Mouse (Mus musculus) cerebellum, adult (tissue): ENCODE data around the gene Pde4dip.

Experiments
- ATAC-seq: cut with Nextera tagmentation; 2 replicates; pipeline ENCODE4 v1.9.2; 2017; ENCODE audit warnings: mild to moderate bottlenecking, moderate library complexity, mixed read lengths; ENCODE audit not compliant: insufficient number of reproducible peaks, low FRiP score, low TSS enrichment

Gene Pde4dip

GRCm38 (mm10) chr3:97761168-97761567, 127.3 kb downstream of the Pde4dip start:
- no peak for ATAC-seq

GRCm38 (mm10) chr3:97759846-97760245, 128.7 kb downstream of the Pde4dip start:
- no peak for ATAC-seq

- no peak for ATAC-seq
Observed at GRCm38 (mm10) chr3:97757501-97757900, 131.0 kb downstream of the Pde4dip start.

DNA sequence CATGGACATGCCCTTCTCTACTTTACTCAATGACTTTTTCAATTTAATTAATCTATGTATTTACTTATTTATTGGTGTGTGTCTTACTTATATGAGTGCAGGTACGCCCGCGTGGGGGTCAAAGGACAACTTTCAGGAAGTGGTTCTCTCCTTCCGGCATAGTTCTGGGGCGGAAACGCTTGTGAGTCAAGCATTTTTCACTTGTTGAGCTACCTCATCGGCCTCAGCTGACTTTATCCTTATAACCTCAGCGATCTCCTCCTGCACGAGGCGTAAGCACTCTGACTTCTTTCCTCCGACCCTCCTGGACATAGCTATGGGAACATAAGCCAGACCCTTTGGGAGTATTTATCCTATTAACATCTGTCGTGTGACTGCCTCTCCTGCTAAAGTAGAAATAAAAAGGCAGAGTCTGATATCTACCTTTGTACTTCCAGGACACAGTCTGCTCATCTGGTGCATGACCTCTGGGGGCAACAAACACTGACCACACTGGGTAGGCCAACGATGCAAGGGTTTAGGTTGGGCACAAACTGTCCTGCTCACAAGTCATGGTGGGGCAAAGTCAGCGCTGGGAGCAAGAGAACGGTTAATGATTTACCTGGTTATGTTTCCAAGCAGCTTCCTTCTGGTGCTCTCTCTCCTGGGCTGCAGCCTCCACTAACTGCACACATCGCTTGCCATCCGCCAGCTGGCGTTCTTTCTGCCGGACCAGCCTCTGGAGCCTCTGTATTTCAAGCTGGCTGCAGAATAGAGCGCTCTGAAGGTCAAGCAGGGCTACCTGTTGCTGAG, 132.0 kb downstream of the Pde4dip start:
- ATAC-seq = no peak

- no peak for ATAC-seq
Observed at GRCm38 (mm10) chr3:97755411-97755810, 133.1 kb downstream of the Pde4dip start.

DNA sequence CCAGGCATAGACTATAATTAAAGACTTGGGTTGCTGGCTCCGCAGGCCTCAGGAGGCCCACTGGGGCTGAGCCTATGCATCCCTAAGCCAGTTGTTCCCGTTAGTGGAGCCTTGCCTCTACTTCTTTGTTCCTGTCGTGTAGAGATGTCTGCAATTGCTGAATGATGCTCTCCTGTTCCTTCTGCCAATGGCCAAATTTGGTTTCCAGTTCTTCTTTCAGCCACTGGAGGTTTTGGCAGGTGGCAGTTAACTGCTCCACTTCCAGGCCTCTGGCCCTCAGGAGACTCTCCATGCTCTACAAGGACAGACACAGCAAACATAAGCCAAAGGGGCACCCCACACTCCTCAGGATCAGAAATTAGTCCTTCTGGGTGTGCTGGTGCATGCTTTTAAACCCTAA, 135.6 kb downstream of the Pde4dip start:
- no peak for ATAC-seq

GRCm38 (mm10) chr3:97751566-97751965, 136.9 kb downstream of the Pde4dip start:
- no peak for ATAC-seq

DNA sequence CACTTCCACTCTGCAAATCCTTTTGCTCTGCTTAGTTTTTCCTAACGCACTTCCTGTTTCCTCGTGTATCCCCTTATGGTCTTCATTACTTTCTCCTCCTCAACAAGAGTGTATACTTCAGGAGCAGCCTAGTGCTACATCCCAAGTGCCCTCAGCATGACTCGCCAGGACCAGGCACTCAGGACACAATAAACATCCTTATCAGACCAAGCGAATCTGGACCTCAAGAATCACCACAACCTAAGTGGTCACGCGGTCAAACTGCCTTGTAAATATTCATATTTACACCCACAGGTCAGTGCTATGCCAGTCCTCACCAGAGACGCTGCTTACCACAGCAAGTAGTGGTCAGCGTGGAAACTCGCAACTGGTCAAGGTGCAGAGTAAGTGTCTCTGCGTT, 139.7 kb downstream of the Pde4dip start:
- no peak for ATAC-seq

GRCm38 (mm10) chr3:97742841-97743240, 145.7 kb downstream of the Pde4dip start:
- ATAC-seq = peak; percentile 86

- ATAC-seq = no peak
Observed at GRCm38 (mm10) chr3:97735575-97735974, 152.9 kb downstream of the Pde4dip start.

DNA sequence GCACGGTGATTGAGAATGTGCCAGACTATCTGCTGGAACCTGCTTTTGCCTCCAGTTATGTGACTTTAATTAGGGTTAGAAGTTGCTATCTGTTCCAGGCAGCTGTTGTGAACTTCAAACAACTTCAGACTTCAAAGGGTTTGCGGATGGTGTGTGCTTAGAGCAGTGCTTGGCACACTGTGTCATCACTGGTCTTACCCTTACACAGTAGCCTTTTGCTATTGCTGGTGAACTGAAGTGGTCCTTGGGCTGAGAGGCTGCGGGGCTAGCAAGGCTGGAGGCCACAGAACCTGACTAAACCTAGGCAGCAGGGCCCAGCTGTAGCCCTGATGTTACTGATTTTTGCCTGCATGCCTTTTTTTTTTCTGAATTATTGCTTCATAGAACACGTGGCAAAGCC, 154.2 kb downstream of the Pde4dip start:
- no peak for ATAC-seq

DNA sequence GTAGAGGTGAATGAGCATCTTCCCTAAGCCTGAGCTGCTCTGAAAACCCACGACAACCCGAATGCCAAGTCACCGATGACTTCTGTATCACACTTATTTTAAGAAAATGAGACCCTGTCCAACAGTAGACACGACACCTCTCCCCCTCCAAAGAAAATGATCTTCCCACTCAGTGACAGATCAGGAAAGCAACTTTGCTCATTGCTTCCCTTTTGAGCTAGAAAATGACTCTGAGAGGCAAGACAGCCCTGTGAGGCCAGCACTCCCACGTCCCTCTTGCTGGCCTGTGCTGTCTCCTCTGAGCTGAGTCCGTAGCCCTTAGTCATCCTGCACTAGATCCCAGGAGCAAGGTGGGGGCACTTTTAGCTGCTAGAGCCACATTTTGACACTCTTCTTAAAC, 155.9 kb downstream of the Pde4dip start:
- ATAC-seq = no peak

GRCm38 (mm10) chr3:97730624-97731023, 157.9 kb downstream of the Pde4dip start:
- no peak for ATAC-seq

GRCm38 (mm10) chr3:97730131-97730530, 158.4 kb downstream of the Pde4dip start:
- ATAC-seq = no peak

GRCm38 (mm10) chr3:97727801-97728200, 160.7 kb downstream of the Pde4dip start:
- ATAC-seq = no peak

- ATAC-seq = no peak
Observed at GRCm38 (mm10) chr3:97719116-97719515, 169.4 kb downstream of the Pde4dip start.

- ATAC-seq = no peak
Observed at GRCm38 (mm10) chr3:97715922-97716321, 172.6 kb downstream of the Pde4dip start.

GRCm38 (mm10) chr3:97710881-97711280, 177.6 kb downstream of the Pde4dip start:
- no peak for ATAC-seq

GRCm38 (mm10) chr3:97710134-97710533, 178.4 kb downstream of the Pde4dip start:
- ATAC-seq = no peak

GRCm38 (mm10) chr3:97706561-97706960, 181.9 kb downstream of the Pde4dip start:
- ATAC-seq = no peak

DNA sequence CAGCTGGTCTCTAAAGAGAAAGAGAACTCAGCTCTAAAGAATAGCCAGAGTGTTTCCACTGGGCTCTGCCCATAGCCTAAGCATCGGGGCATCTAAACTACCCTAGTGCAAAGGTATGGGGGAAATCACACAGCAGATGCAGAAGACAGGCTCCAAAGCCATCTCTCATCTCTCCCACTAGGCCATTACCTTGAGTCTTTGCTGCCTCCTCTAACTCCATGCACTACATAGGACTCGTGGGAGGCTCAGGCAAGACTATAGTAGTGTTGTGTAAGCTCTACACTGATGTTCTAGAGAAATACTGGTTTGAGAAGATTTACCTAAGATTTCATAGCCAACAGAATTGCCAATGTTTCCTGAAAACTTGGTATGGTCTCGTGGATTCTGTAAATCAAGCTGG, 183.0 kb downstream of the Pde4dip start:
- ATAC-seq = no peak

DNA sequence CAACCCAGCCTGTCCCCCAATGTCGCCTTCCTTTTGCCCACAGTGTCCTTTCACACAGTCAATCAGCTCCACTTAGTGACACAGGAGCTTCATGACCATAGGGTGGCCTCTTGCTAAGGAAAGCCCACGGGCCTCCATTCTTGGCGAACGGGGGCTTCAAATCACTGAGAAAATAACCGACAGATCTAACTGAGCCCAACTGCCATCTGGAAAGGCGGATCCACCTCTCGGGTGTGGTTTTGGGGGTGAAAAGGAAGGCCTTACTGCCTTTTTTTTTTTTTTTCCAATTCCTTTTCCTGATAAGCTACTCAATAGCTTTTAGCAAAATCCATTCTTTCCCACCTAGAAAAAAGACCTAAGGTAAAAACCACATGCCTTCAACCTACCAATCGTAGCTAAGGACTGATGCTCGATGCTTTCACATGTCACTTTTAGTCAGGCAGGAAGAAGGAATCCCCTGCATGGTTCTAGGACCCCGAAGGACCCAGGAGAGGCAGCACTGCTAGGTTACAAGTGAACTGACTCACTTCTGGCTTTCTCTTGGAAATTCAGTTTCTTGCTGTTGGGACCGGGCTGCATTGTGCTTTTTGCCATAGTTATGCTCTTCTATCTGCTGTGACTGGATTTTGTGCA, 185.9 kb downstream of the Pde4dip start:
- ATAC-seq = no peak
